Mouse (Mus musculus) heart, embryonic 16.5 days (tissue): Measurements from ENCODE around the gene Stip1. TPM values are rescaled to one million over a fixed set of nuclear protein-coding genes. Genes with fewer than 3 reads are reported as not detected.

ENCODE experiments used
- ATAC-seq: fragments of 200-750 bp; cut with Nextera tagmentation; replicated peaks from 2 replicates; pipeline ENCODE4 v1.8.0; 2017; ENCODE audit warnings: moderate number of reproducible peaks; ENCODE audit not compliant: insufficient read depth, low FRiP score; ENCODE audit errors: extremely low read depth
- H3K27ac ChIP-seq: fragments of 300-500 bp; sonication (generic); 2 replicates; pipeline ENCODE4 v1.5.1; 2014; ENCODE audit warnings: mild to moderate bottlenecking, low read length, control low read depth, moderate library complexity
- H3K27me3 ChIP-seq: fragments of 300-500 bp; sonication (generic); 2 replicates; pipeline ENCODE4 v1.6.1; 2014; ENCODE audit warnings: low read length, mixed read lengths; ENCODE audit not compliant: control insufficient read depth, insufficient read depth
- H3K36me3 ChIP-seq: fragments of 300-500 bp; sonication (generic); 2 replicates; pipeline ENCODE4 v1.6.1; 2014; ENCODE audit not compliant: control insufficient read depth, insufficient read depth
- H3K4me1 ChIP-seq: fragments of 300-500 bp; sonication (generic); 2 replicates; pipeline ENCODE4 v1.6.1; 2014; ENCODE audit warnings: low read length, mixed read lengths; ENCODE audit not compliant: control insufficient read depth, insufficient read depth
- H3K4me2 ChIP-seq: fragments of 300-500 bp; sonication (generic); 2 replicates; pipeline ENCODE4 v1.6.1; 2014; ENCODE audit warnings: low read depth, mild to moderate bottlenecking, control low read depth, low read length
- H3K4me3 ChIP-seq: fragments of 300-500 bp; sonication (generic); 2 replicates; pipeline ENCODE4 v1.5.1; 2014; ENCODE audit warnings: mild to moderate bottlenecking, control low read depth, low read length
- H3K9ac ChIP-seq: fragments of 300-500 bp; sonication (generic); 2 replicates; pipeline ENCODE4 v1.6.1; 2014; ENCODE audit warnings: low read length, control low read depth
- H3K9me3 ChIP-seq: fragments of 300-500 bp; sonication (generic); replicated peaks from 2 replicates; pipeline ENCODE4 v1.6.1; 2016; ENCODE audit warnings: low read length; ENCODE audit not compliant: control insufficient read depth
- WGBS: fragments of 180-500 bp; shearing (Covaris S2); extraction: QIAGEN DNeasy Blood & Tissue Kit; methylation state at CpG from one replicate; pipeline ENCODE4 v1.1.7; 2014; 5-methylcytosine and 5-hydroxymethylcytosine counted together
- polyA plus RNA-seq: library from polyadenylated mRNA; unstranded; fragments of >200 nt; fragmentation: Nextera tagmentation; extraction: Ambion mirVana; gene quantifications from 2 replicates; pipeline ENCODE4 v1.2.1, GENCODE M21; 2015

Gene Stip1
- polyA plus RNA-seq, 1 experiment from 2014 or later = 195 TPM

- Histone ChIP-seq H3K4me1 (peaks cover 29% of the 10 kb centered on the region), H3K4me3 (peak overlapping the region; percentile 96), H3K4me2 (peak overlapping the region; percentile 88), H3K9me3 (no peaks in the 10 kb centered on the region), H3K36me3 (peaks cover 11% of the 10 kb centered on the region), H3K27me3 (no peaks in the 10 kb centered on the region), H3K27ac (peak overlapping the region; percentile 91), H3K9ac (peak overlapping the region; percentile 97)
- WGBS = 2% methylated on average over 35 of the region's 35 CpGs
- peak; percentile 10 for ATAC-seq
Observed at GRCm38 (mm10) chr19:7039088-7039720, 563 bp downstream of the Stip1 start.

- H3K4me3 ChIP-seq = no peak overlapping the region
- no peak overlapping the region for H3K9ac ChIP-seq
- no peaks in the 10 kb centered on the region for H3K27me3 ChIP-seq
- no peak for ATAC-seq
- H3K27ac ChIP-seq = no peak overlapping the region
- 88% methylated on average over 5 of the region's 5 CpGs for WGBS
- H3K9me3 ChIP-seq = no peaks in the 10 kb centered on the region
- H3K4me2 ChIP-seq = no peak overlapping the region
- H3K36me3 ChIP-seq = peaks cover 57% of the 10 kb centered on the region
- H3K4me1 ChIP-seq = peaks cover 23% of the 10 kb centered on the region
Observed at GRCm38 (mm10) chr19:7034006-7034405, 5.8 kb downstream of the Stip1 start.

DNA sequence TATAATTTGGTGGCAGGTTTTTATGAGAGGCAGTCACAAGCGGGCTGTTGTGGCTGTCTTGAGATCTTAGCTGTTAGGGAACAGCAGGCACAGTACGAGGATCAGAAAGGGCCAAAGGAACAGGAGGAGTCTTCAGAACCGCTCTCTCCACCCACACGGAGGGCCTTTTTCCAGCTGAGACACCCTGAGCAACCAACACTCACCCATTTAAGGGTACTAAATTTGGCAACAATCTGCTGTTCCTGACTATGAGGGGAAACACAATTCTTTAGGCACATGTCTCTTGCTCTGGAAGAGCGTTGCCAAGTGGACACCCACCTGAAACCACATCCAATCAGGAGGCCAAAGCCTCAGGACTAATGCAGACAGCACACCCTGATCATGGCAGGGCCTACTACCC lies 10.2 kb downstream of the Stip1 start:
- H3K9me3 ChIP-seq = no peaks in the 10 kb centered on the region
- H3K27ac ChIP-seq = no peak overlapping the region
- no peak overlapping the region for H3K4me2 ChIP-seq
- WGBS = 86% methylated on average over 5 of the region's 5 CpGs
- H3K4me3 ChIP-seq = no peak overlapping the region
- peaks cover 87% of the 10 kb centered on the region for H3K36me3 ChIP-seq
- no peaks in the 10 kb centered on the region for H3K27me3 ChIP-seq
- no peak overlapping the region for H3K9ac ChIP-seq
- ATAC-seq = no peak
- H3K4me1 ChIP-seq = no peaks in the 10 kb centered on the region

- Histone ChIP-seq H3K27me3 (no peaks in the 10 kb centered on the region), H3K9me3 (no peaks in the 10 kb centered on the region), H3K27ac (0 out of 2 replicates have a peak overlapping the region, but pooled peaks have one; percentile 25), H3K36me3 (peaks cover 47% of the 10 kb centered on the region), H3K4me3 (no peak overlapping the region), H3K9ac (no peak overlapping the region), H3K4me1 (peaks cover 6% of the 10 kb centered on the region; the same call in 1 of the 2 replicates), H3K4me2 (no peak overlapping the region)
- WGBS = 42% methylated on average over 3 of the region's 3 CpGs
- no peak for ATAC-seq
Observed at GRCm38 (mm10) chr19:7020224-7020641, 19.5 kb downstream of the Stip1 start.

DNA sequence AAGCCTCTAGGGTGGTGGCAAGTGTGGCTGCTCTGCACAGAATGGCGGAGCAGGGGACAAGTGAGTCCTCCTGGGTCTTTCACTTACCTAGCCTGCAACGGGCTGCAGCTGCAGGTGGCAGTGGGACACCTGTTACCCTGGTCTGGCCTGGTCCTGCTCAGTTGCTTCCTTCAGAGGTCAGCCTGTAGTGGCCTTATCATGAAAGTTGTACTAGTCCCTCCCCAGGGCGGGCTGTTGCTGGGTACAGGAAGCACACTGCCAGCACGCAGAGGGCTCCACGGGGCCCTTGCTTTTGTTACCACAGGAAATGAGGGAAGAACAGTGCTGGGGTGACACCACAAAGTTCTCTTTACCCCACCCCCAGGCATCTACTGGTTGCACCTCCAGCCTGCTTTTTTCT lies 20.6 kb downstream of the Stip1 start, which contains the start of gene Fermt3:
Gene Fermt3, minus strand, starts transcription at position 279 of the 400 bp plus-strand sequence.
- Histone ChIP-seq H3K4me2 (peak within 1 kb of the TSS; percentile 27), H3K4me1 (peaks cover 6% of the 10 kb centered on the region; the same call in 1 of the 2 replicates), H3K9me3 (no peaks in the 10 kb centered on the region), H3K4me3 (peak within 1 kb of the TSS; percentile 37), H3K36me3 (peaks cover 37% of the 10 kb centered on the region), H3K9ac (peak within 1 kb of the TSS; percentile 34; the same call in 1 of the 2 replicates), H3K27me3 (no peaks in the 10 kb centered on the region), H3K27ac (peak within 1 kb of the TSS; percentile 65)
- 58% methylated on average over 5 of the region's 5 CpGs for WGBS
- ATAC-seq = peak; percentile 47

DNA sequence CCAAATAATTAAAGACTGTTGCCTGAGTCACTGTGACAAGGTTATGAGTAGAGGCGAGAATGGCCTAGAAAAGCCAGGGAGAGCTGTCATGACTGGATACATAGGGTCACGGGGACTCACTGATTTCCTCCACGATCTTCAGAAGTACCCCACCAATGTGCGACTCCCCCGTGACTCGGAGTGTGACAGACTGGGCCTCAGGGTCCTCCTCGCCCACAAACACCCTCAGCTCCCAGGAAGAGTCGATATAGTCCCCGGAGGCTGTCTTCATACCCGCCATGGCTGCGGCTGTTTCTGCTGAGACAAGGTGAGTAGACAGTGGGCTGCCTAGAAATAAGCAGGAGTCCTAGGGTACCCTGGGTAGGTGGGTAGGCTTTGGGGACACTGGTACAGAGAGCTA lies 21.2 kb downstream of the Stip1 start:
- H3K9ac ChIP-seq = peak overlapping the region; percentile 18; the same call in 1 of the 2 replicates

GRCm38 (mm10) chr19:7017541-7018457 lies 22.0 kb downstream of the Stip1 start:
- Histone ChIP-seq H3K27me3 (no peaks in the 10 kb centered on the region), H3K9ac (peak overlapping the region; percentile 18; the same call in 1 of the 2 replicates), H3K4me2 (peak overlapping the region; percentile 27), H3K4me3 (peak overlapping the region; percentile 37), H3K9me3 (no peaks in the 10 kb centered on the region), H3K36me3 (peaks cover 25% of the 10 kb centered on the region), H3K27ac (peak overlapping the region; percentile 65), H3K4me1 (peaks cover 6% of the 10 kb centered on the region; the same call in 1 of the 2 replicates)
- ATAC-seq = no peak; the same call in 1 of the 2 replicates
- 61% methylated on average over 12 of the region's 12 CpGs for WGBS

More for the DNA sequence above, 21.2 kb downstream of the Stip1 start:
- Histone ChIP-seq H3K4me1 (peaks cover 6% of the 10 kb centered on the region; the same call in 1 of the 2 replicates), H3K27me3 (no peaks in the 10 kb centered on the region), H3K4me2 (peak overlapping the region; percentile 27), H3K27ac (peak overlapping the region; percentile 65), H3K4me3 (peak overlapping the region; percentile 37), H3K9me3 (no peaks in the 10 kb centered on the region), H3K36me3 (peaks cover 33% of the 10 kb centered on the region)
- WGBS = 71% methylated on average over 11 of the region's 11 CpGs
- ATAC-seq = no peak

GRCm38 (mm10) chr19:7014481-7015135 lies 25.2 kb downstream of the Stip1 start:
- H3K27ac ChIP-seq = no peak overlapping the region
- H3K36me3 ChIP-seq = peaks cover under 1% of the 10 kb centered on the region; the same call in 1 of the 2 replicates
- H3K4me3 ChIP-seq = no peak overlapping the region
- no peak overlapping the region for H3K4me2 ChIP-seq
- H3K9ac ChIP-seq = no peak overlapping the region
- 79% methylated on average over 20 of the region's 20 CpGs for WGBS
- H3K9me3 ChIP-seq = no peaks in the 10 kb centered on the region
- H3K4me1 ChIP-seq = peaks cover 6% of the 10 kb centered on the region; the same call in 1 of the 2 replicates
- no peak for ATAC-seq
- H3K27me3 ChIP-seq = no peaks in the 10 kb centered on the region
